Comparison of ENCODE assay signal across 9 mouse cellular contexts in genomic region chr17:8864638-8865497, GRCm38 (mm10).
DNase-seq lines count a peak whose midpoint lies in the region; ATAC-seq lines count a peak whose summit lies in the region.
"Had no signal": no experiment of that assay in that cellular context is flagged by ENCODE, and none has a peak within 500 bp of the region (broad histone marks: within the 10 kb centered on the region; RNA-seq: fewer than 3 reads in every experiment).

No protein-coding gene starts in this region.

- ATAC-seq in megakaryocyte, adult 5-6 weeks (ENCODE audit: poor library complexity, severe bottlenecking) = no peak
- no peak for ATAC-seq in hindbrain, embryonic 13.5 days (ENCODE audit: low FRiP score)

- no peak overlapping the region for H3K27ac ChIP-seq in hindbrain, embryonic 10.5 days
- no peak overlapping the region for H3K27ac ChIP-seq in hindbrain, embryonic 13.5 days
- H3K27ac ChIP-seq in limb, embryonic 10.5 days = no peak overlapping the region
- H3K27ac ChIP-seq: limb, embryonic 15.5 days had no signal

- no peaks in the 10 kb centered on the region for H3K36me3 ChIP-seq in megakaryocyte, embryonic 14.5 days (replicated peaks; ENCODE audit: low read length)
- H3K36me3 ChIP-seq in hindbrain, embryonic 10.5 days = no peaks in the 10 kb centered on the region; the same call in 1 of the 2 replicates
- no peaks in the 10 kb centered on the region for H3K36me3 ChIP-seq in hindbrain, embryonic 13.5 days
- no peaks in the 10 kb centered on the region for H3K36me3 ChIP-seq in limb, embryonic 10.5 days
- H3K36me3 ChIP-seq: limb, embryonic 15.5 days had no signal

- peak; percentile 75 for DNase-seq in adrenal gland, postnatal 25 days
- DNase-seq in kidney, postnatal 14 days = peak; percentile 47
- DNase-seq in thymus, postnatal 14 days = peak; percentile 76
- DNase-seq in hindbrain, embryonic 10.5 days (ENCODE audit: low spot score) = no peak
- DNase-seq in limb, embryonic 10.5 days (ENCODE audit: low spot score) = no peak

- peak overlapping the region; percentile 79 for H3K4me3 ChIP-seq in megakaryocyte, embryonic 14.5 days (replicated peaks)
- no peak overlapping the region for H3K4me3 ChIP-seq in hindbrain, embryonic 10.5 days
- H3K4me3 ChIP-seq in hindbrain, embryonic 13.5 days = no peak overlapping the region
- no peak overlapping the region for H3K4me3 ChIP-seq in limb, embryonic 10.5 days
- H3K4me3 ChIP-seq: limb, embryonic 15.5 days had no signal

- H3K4me2 ChIP-seq in hindbrain, embryonic 13.5 days = no peak overlapping the region
- H3K4me2 ChIP-seq: limb, embryonic 15.5 days had no signal

- H3K9me3 ChIP-seq in megakaryocyte, embryonic 14.5 days = no peaks in the 10 kb centered on the region
- no peaks in the 10 kb centered on the region for H3K9me3 ChIP-seq in hindbrain, embryonic 10.5 days
- H3K9me3 ChIP-seq in hindbrain, embryonic 13.5 days = no peaks in the 10 kb centered on the region
- H3K9me3 ChIP-seq in limb, embryonic 10.5 days (replicated peaks) = no peaks in the 10 kb centered on the region
- H3K9me3 ChIP-seq: limb, embryonic 15.5 days had no signal

- WGBS in hindbrain, embryonic 10.5 days = 86% methylated on average over 8 of the region's 8 CpGs
- 78% methylated on average over 8 of the region's 8 CpGs for WGBS in hindbrain, embryonic 13.5 days
- 81% methylated on average over 8 of the region's 8 CpGs for WGBS in limb, embryonic 10.5 days

- no peak overlapping the region for H3K9ac ChIP-seq in hindbrain, embryonic 13.5 days
- H3K9ac ChIP-seq: limb, embryonic 15.5 days had no signal

- no peaks in the 10 kb centered on the region for H3K27me3 ChIP-seq in megakaryocyte, embryonic 14.5 days (replicated peaks)
- peaks cover 5% of the 10 kb centered on the region; the same call in 1 of the 2 replicates for H3K27me3 ChIP-seq in hindbrain, embryonic 10.5 days (ENCODE audit: insufficient read depth, poor library complexity, severe bottlenecking)
- no peaks in the 10 kb centered on the region for H3K27me3 ChIP-seq in hindbrain, embryonic 13.5 days
- H3K27me3 ChIP-seq in limb, embryonic 10.5 days (ENCODE audit: low read depth, poor library complexity, severe bottlenecking) = no peaks in the 10 kb centered on the region
- H3K27me3 ChIP-seq: limb, embryonic 15.5 days had no signal

- H3K4me1 ChIP-seq in megakaryocyte, embryonic 14.5 days = peaks cover 67% of the 10 kb centered on the region
- H3K4me1 ChIP-seq in hindbrain, embryonic 10.5 days (replicated peaks) = peaks cover 18% of the 10 kb centered on the region
- H3K4me1 ChIP-seq in hindbrain, embryonic 13.5 days (replicated peaks) = peaks cover 14% of the 10 kb centered on the region
- H3K4me1 ChIP-seq in limb, embryonic 10.5 days = peaks cover 28% of the 10 kb centered on the region

Comparison
In these comparisons a context has a peak if more than half of its experiments do, and no peak if none do; other contexts are left out.
1. DNase-seq: peak in adrenal gland, postnatal 25 days (single experiment), kidney, postnatal 14 days (single experiment) and thymus, postnatal 14 days (single experiment); none in hindbrain, embryonic 10.5 days (single experiment) and limb, embryonic 10.5 days (single experiment).